Mouse (Mus musculus) neutrophil, adult 59 days (primary cell): ENCODE results near the gene Rbbp7. TPM values are rescaled to one million over a fixed set of nuclear protein-coding genes. Genes with fewer than 3 reads are reported as not detected.

ENCODE experiments used
- total RNA-seq, 2 experiments: library from RNA; stranded (reverse); gene quantifications; 1 replicate in 1 of 2; 2 replicates in 1 of 2; pipeline ENCODE4 v1.2.4; 2023

The Rbbp7 gene
- 10 to 100 TPM; 52.7 to 62.7 TPM for total RNA-seq

DNA sequence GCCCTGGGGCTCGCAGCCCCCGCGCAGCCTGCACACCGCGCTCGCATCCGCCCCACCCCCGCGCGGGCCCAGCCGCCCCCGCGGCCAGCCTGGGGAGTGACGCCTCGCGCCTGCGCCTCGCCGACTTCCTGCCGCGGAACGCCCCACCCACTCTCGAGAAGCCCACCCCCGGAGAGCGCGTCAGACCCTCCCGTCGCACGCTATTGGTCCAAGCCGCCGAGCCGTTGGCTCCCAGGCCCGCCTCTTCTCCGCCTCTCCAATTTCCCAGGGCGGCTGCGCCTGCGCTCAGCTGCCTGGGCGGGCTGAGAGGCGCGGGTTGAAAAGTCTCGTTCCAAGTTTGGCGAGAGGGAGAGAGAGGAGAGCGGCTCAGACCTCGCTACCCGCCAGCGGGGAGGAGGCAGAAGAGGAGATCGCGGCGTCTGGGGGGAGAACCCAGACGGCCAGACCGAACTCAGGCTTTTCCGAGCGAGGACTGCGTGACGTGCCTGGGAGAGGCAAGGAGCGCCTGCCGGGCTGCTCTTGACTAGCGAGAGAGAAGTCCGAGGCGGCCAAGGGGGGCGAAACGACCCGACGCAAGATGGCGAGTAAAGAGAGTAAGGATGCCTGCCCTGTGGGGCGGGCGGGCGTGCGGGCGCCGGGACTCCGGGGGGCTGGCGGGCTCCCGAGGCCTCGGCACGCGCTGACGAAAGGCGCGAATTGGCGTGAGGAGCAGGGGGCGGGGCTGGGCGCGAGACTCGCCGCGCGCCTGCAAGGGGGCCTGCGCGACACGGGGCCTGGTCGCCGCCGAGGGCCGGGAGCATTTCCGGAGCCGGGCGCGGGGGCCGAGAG is at the start of gene Rbbp7:
Rbbp7 (plus strand) TSS at position 288 of the 828 bp plus-strand sequence.

Other genes starting within 250 kb of the Rbbp7 start
- 1 to 10 TPM; 1.3 to 5.5 TPM for gene Reps2, start 116.8 kb upstream of the Rbbp7 start, total RNA-seq
- gene Txlng, start 69.1 kb downstream of the Rbbp7 start, total RNA-seq, result 1 to 10 TPM; 7.3 to 8.9 TPM
- 10 to 100 TPM; 29.3 to 34.3 TPM for gene Syap1, start 128.0 kb downstream of the Rbbp7 start, total RNA-seq
- 100 to 1,000 TPM in 1 of 2 experiments, 10 to 100 TPM in 1; 79.4 to 112 TPM for gene Ctps2, start 140.8 kb downstream of the Rbbp7 start, total RNA-seq
- not detected for gene S100g, start 204.2 kb downstream of the Rbbp7 start, total RNA-seq